Mouse (Mus musculus) heart, adult 2 months (tissue): ENCODE measurements around the gene Olfr1450. TPM values are rescaled to one million over a fixed set of nuclear protein-coding genes. Genes with fewer than 3 reads are reported as not detected.
"Not testable (repeated sequence)": the region's sequence is repeated elsewhere in the genome, so short reads cannot be mapped to it uniquely, and the experiment has no call there.

Experiments used
- DNase-seq, 2 experiments: peaks; one replicate each; pipeline ENCODE4 v3.0.0; 2021
- H3K27ac ChIP-seq: fragments of 200-600 bp; 2 replicates; pipeline ENCODE4 v1.8.1; 2022
- H3K27me3 ChIP-seq: fragments of 200-500 bp; 2 replicates; pipeline ENCODE4 v1.6.1; 2012; ENCODE audit warnings: mild to moderate bottlenecking, low read length, inconsistent platforms, mixed read lengths; ENCODE audit not compliant: control insufficient read depth, insufficient read depth
- H3K36me3 ChIP-seq: fragments of 200-500 bp; 2 replicates; pipeline ENCODE4 v1.6.1; 2012; ENCODE audit warnings: low read length, inconsistent platforms; ENCODE audit not compliant: control insufficient read depth, insufficient read depth
- H3K4me1 ChIP-seq: fragments of 200-500 bp; 2 replicates; pipeline ENCODE4 v1.6.1; 2011; ENCODE audit warnings: low read length; ENCODE audit not compliant: control insufficient read depth, insufficient read depth
- H3K4me3 ChIP-seq: fragments of 200-600 bp; 2 replicates; pipeline ENCODE4 v1.8.1; 2022
- H3K79me2 ChIP-seq: fragments of 200-500 bp; replicated peaks from 2 replicates; pipeline ENCODE4 v1.6.1; 2012; ENCODE audit warnings: mild to moderate bottlenecking, inconsistent platforms, low read length, moderate library complexity, mixed read lengths; ENCODE audit not compliant: control insufficient read depth, insufficient read depth
- H3K9ac ChIP-seq: fragments of 200-500 bp; 2 replicates; pipeline ENCODE4 v1.6.1; 2012; ENCODE audit warnings: low read depth, mild to moderate bottlenecking, control low read depth, inconsistent platforms, low read length, mixed read lengths
- CTCF ChIP-seq: fragments of 200-600 bp; IDR thresholded peaks from 2 replicates; pipeline ENCODE4 v1.8.1; 2022; ENCODE audit warnings: antibody characterized with exemption, mild to moderate bottlenecking, moderate library complexity
- EP300 ChIP-seq: fragments of 200-500 bp; IDR thresholded peaks from 2 replicates; pipeline ENCODE4 v1.6.1; 2011; ENCODE audit warnings: low read depth, low read length, control low read depth; ENCODE audit not compliant: insufficient read depth
- POLR2A ChIP-seq: fragments of 200-500 bp; IDR thresholded peaks from 2 replicates; pipeline ENCODE4 v1.6.1; 2011; ENCODE audit warnings: mild to moderate bottlenecking, low read depth, low read length, control low read depth; ENCODE audit not compliant: insufficient read depth
- WGBS: fragments of 180-500 bp; shearing (Covaris S2); methylation state at CpG from one replicate; pipeline ENCODE4 v1.1.7; 2018; 5-methylcytosine and 5-hydroxymethylcytosine counted together
- intact Hi-C: fragments of 180-260 bp; cut with DNase I; formaldehyde crosslinking; loops from one replicate; pipeline ENCODE4 v1.15.1; 2025
- long read RNA-seq: library from polyadenylated mRNA; stranded (forward); transcript quantifications from one replicate; pipeline ENCODE4 v2.0.0, GENCODE M21; 2021
- polyA plus RNA-seq: library from polyadenylated mRNA; depleted of rRNA; stranded (reverse); fragments of >200 nt; gene quantifications from 2 replicates; pipeline ENCODE4 v1.2.3, GENCODE M21; 2012; rRNA removed
- total RNA-seq, 2 experiments: library from RNA; stranded (reverse); gene quantifications; 2 replicates each; pipeline ENCODE4 v1.2.3; 2021

The Olfr1450 gene
- total RNA-seq (not detected), polyA plus RNA-seq (not detected in 2 replicates)
- long read RNA-seq, result 0 reads

GRCm38 (mm10) chr19:12949958-12950357 lies at the start of gene Olfr1450:
Olfr1450 (plus strand) TSS chr19:12950258.
- WGBS, result 68% methylated on average over 1 of the region's 1 CpGs
- Histone ChIP-seq H3K36me3 (no peaks in the 10 kb centered on the region), H3K4me1 (no peaks in the 10 kb centered on the region), H3K27me3 (no peaks in the 10 kb centered on the region), H3K4me3 (no peak within 1 kb of the TSS), H3K79me2 (no peaks in the 10 kb centered on the region), H3K9ac (no peak within 1 kb of the TSS), H3K27ac (no peak within 1 kb of the TSS)
- intact Hi-C loops, result no loop called here
- TF ChIP-seq CTCF (no peak), EP300 (no peak), POLR2A (no peak)
- no peak for DNase-seq

GRCm38 (mm10) chr19:12903643-12904042 lies 46.4 kb upstream of the Olfr1450 start, which contains the start of gene Olfr1447:
Olfr1447 (minus strand) TSS chr19:12903743.
- Histone ChIP-seq H3K27ac (no peak within 1 kb of the TSS), H3K27me3 (no peaks in the 10 kb centered on the region), H3K36me3 (no peaks in the 10 kb centered on the region), H3K9ac (no peak within 1 kb of the TSS), H3K4me1 (no peaks in the 10 kb centered on the region), H3K4me3 (no peak within 1 kb of the TSS), H3K79me2 (no peaks in the 10 kb centered on the region)
- no peak for TF ChIP-seq EP300
- no peak for TF ChIP-seq CTCF
- TF ChIP-seq POLR2A, result no peak
- intact Hi-C loops, result no loop called here
- WGBS, result 87% methylated on average over 1 of the region's 1 CpGs
- DNase-seq, result no peak

- TF ChIP-seq EP300 (no peak), CTCF (no peak), POLR2A (no peak)
- no peaks in the 10 kb centered on the region for H3K79me2 ChIP-seq
- no peaks in the 10 kb centered on the region for H3K4me1 ChIP-seq
- DNase-seq, result no peak
- no peak within 1 kb of the TSS for H3K27ac ChIP-seq
- H3K36me3 ChIP-seq, result no peaks in the 10 kb centered on the region
- 56% methylated on average over 1 of the region's 1 CpGs for WGBS
- H3K4me3 ChIP-seq, result no peak within 1 kb of the TSS
- no peaks in the 10 kb centered on the region for H3K27me3 ChIP-seq
- intact Hi-C loops, result no loop called here
- H3K9ac ChIP-seq, result no peak within 1 kb of the TSS
Measured at GRCm38 (mm10) chr19:12924319-12924718, 25.7 kb upstream of the Olfr1450 start, which contains the start of gene Olfr1448. Olfr1448 (minus strand) TSS chr19:12924419.

GRCm38 (mm10) chr19:12930540-12930939 lies 19.5 kb upstream of the Olfr1450 start, which contains the start of gene Olfr1449:
Olfr1449 (plus strand) TSS chr19:12930840.
- Histone ChIP-seq H3K36me3 (no peaks in the 10 kb centered on the region), H3K27me3 (no peaks in the 10 kb centered on the region), H3K79me2 (no peaks in the 10 kb centered on the region), H3K9ac (no peak within 1 kb of the TSS), H3K4me3 (no peak within 1 kb of the TSS), H3K4me1 (no peaks in the 10 kb centered on the region), H3K27ac (no peak within 1 kb of the TSS)
- TF ChIP-seq EP300 (no peak), POLR2A (no peak), CTCF (no peak)
- DNase-seq, result no peak
- intact Hi-C loops, result no loop called here

- DNase-seq, H3K4me3 ChIP-seq, H3K9ac ChIP-seq, H3K27me3 ChIP-seq, H3K4me1 ChIP-seq, H3K27ac ChIP-seq, H3K79me2 ChIP-seq, H3K36me3 ChIP-seq, intact Hi-C loops: not testable (repeated sequence)
- WGBS, result 75% methylated on average over 5 of the region's 5 CpGs
Measured at GRCm38 (mm10) chr19:12970082-12970481, 20.0 kb downstream of the Olfr1450 start.

- H3K27me3 ChIP-seq, result not testable (repeated sequence)
Measured at GRCm38 (mm10) chr19:12992316-12992715, 42.3 kb downstream of the Olfr1450 start.

More at GRCm38 (mm10) chr19:12992316-12992715, 42.3 kb downstream of the Olfr1450 start:
- H3K79me2 ChIP-seq, H3K36me3 ChIP-seq, H3K27ac ChIP-seq, H3K4me3 ChIP-seq, H3K9ac ChIP-seq, DNase-seq, intact Hi-C loops, H3K4me1 ChIP-seq: not testable (repeated sequence)
- WGBS, result 88% methylated on average over 4 of the region's 4 CpGs
